Mouse (Mus musculus) E14TG2a.4 (cell line): ENCODE data around the gene Rbm47.

Source experiments
- CTCF ChIP-seq: conservative IDR thresholded peaks from 2 replicates; pipeline ENCODE4 v1.5.1; 2014; ENCODE audit warnings: low read length
- NANOG ChIP-seq: IDR thresholded peaks from 2 replicates; pipeline ENCODE4 v1.6.1; 2014; ENCODE audit warnings: borderline replicate concordance, low read length, mixed read lengths

- TF ChIP-seq CTCF (no peak), NANOG (no peak)
Observed at GRCm38 (mm10) chr5:65986426-65986825, 186.5 kb downstream of the Rbm47 start.
